Mouse (Mus musculus) heart, postnatal 0 days (tissue): ENCODE data around the gene Agap2. TPM values are rescaled to one million over a fixed set of nuclear protein-coding genes. Genes with fewer than 3 reads are reported as not detected.
A peak's percentile ranks its signal among the peaks of the same experiment; 100 is the strongest.

ENCODE experiments used
- ATAC-seq: fragments of 200-750 bp; cut with Nextera tagmentation; 2 replicates; pipeline ENCODE4 v1.8.0; 2017; ENCODE audit warnings: low read depth, moderate number of reproducible peaks, moderate library complexity; ENCODE audit not compliant: insufficient read depth
- DNase-seq: peaks from one replicate; pipeline ENCODE4 v3.0.0-alpha.2; 2016; ENCODE audit warnings: low spot score
- H3K27ac ChIP-seq: fragments of 300-500 bp; sonication (generic); 2 replicates; pipeline ENCODE4 v1.5.1; 2014; ENCODE audit warnings: low read depth, mild to moderate bottlenecking
- H3K27me3 ChIP-seq: fragments of 300-500 bp; sonication (generic); 2 replicates; pipeline ENCODE4 v1.6.1; 2014; ENCODE audit warnings: low read length, mixed read lengths; ENCODE audit not compliant: control insufficient read depth, insufficient read depth
- H3K36me3 ChIP-seq: fragments of 300-500 bp; sonication (generic); replicated peaks from 2 replicates; pipeline ENCODE4 v1.6.1; 2014; ENCODE audit warnings: low read length, mixed read lengths; ENCODE audit not compliant: control insufficient read depth, insufficient read depth
- H3K4me1 ChIP-seq: fragments of 300-500 bp; sonication (generic); 2 replicates; pipeline ENCODE4 v1.6.1; 2014; ENCODE audit warnings: antibody characterized with exemption; ENCODE audit not compliant: control insufficient read depth, insufficient read depth
- H3K4me2 ChIP-seq: fragments of 300-500 bp; sonication (generic); 2 replicates; pipeline ENCODE4 v1.6.1; 2014; ENCODE audit warnings: low read depth, mild to moderate bottlenecking, low read length, moderate library complexity
- H3K4me3 ChIP-seq: fragments of 300-500 bp; sonication (generic); 2 replicates; pipeline ENCODE4 v1.5.1; 2014; ENCODE audit warnings: low read depth, low read length
- H3K9ac ChIP-seq: fragments of 300-500 bp; sonication (generic); replicated peaks from 2 replicates; pipeline ENCODE4 v1.6.1; 2014; ENCODE audit warnings: low read depth, low read length, mixed read lengths
- H3K9me3 ChIP-seq: fragments of 300-500 bp; sonication (generic); replicated peaks from 2 replicates; pipeline ENCODE4 v1.6.1; 2016; ENCODE audit warnings: low read length; ENCODE audit not compliant: control insufficient read depth
- CTCF ChIP-seq: IDR thresholded peaks from 2 replicates; pipeline ENCODE4 v1.5.1; 2016; ENCODE audit warnings: antibody characterized with exemption, control low read depth, low read depth
- EP300 ChIP-seq: IDR thresholded peaks from 2 replicates; pipeline ENCODE4 v1.6.1; 2016; ENCODE audit warnings: antibody characterized with exemption, low read depth
- WGBS: fragments of 180-500 bp; shearing (Covaris S2); extraction: QIAGEN DNeasy Blood & Tissue Kit; methylation state at CpG from one replicate; pipeline ENCODE4 v1.1.7; 2014; 5-methylcytosine and 5-hydroxymethylcytosine counted together
- polyA plus RNA-seq: library from polyadenylated mRNA; unstranded; fragments of >200 nt; fragmentation: Nextera tagmentation; extraction: Ambion mirVana; gene quantifications from 2 replicates; pipeline ENCODE4 v1.2.1, GENCODE M21; 2015
- total RNA-seq: library from RNA; depleted of rRNA; stranded (reverse); fragments of >200 nt; gene quantifications from 2 replicates; pipeline ENCODE4 v1.2.3, GENCODE M21; 2014; ENCODE audit warnings: low replicate concordance

Agap2 gene
- total and polyA plus RNA-seq, 2 experiments from 2014 or later, result 0.15 to 1.7 TPM

DNA sequence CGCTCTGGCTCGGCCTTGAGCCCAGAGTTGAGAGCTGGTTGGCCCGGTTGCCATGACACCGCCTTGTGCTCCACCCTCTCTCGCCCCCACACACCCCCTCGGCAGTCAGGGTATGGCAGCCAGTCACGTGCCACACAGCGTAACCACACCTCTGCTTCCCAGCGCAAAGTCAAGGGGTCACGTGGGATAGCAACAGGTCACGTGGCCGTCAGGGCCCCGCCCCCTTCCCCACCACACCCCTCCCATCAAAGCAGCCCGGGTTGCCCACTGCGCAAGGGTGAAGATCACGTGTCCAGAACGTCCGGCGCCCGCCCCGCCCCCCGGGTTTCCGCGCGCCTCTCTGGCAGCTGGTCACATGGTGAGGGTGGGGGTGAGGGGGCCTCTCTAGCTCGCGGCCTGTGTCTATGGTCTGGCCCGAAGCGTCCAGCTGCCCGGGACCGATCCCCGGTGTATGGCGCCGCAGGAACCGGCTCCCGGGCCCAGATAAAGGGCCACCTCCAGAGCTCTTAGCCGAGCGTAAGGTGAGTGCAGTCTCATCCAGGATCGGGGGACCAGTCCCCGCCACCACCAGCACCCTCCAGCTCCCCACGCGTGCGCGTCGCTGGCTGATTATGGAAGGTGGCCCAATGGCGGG, 11.7 kb upstream of the Agap2 start, which contains the start of gene Cdk4:
TSS of gene Cdk4 (plus strand) at position 296 of the 634 bp plus-strand sequence.
- DNase-seq (peak; percentile 99), ATAC-seq (peak; percentile 94)
- Histone ChIP-seq H3K4me3 (peak within 1 kb of the TSS; percentile 81), H3K9ac (peak within 1 kb of the TSS; percentile 82), H3K27me3 (peaks cover 16% of the 10 kb centered on the region), H3K9me3 (no peaks in the 10 kb centered on the region), H3K27ac (peak within 1 kb of the TSS; percentile 89), H3K4me1 (peaks cover 7% of the 10 kb centered on the region), H3K36me3 (peaks cover 38% of the 10 kb centered on the region), H3K4me2 (peak within 1 kb of the TSS; percentile 88)
- WGBS, result 1% methylated on average over 40 of the region's 46 CpGs
- TF ChIP-seq CTCF (no peak), EP300 (peak; percentile 78; the same call in 1 of the 2 replicates)

- H3K4me3 ChIP-seq, result peak overlapping the region; percentile 81
- H3K27ac ChIP-seq, result peak overlapping the region; percentile 89
- peaks cover 10% of the 10 kb centered on the region for H3K27me3 ChIP-seq
- ATAC-seq (peak; percentile 1; the same call in 1 of the 2 replicates), DNase-seq (no peak)
- peak overlapping the region; percentile 82 for H3K9ac ChIP-seq
- H3K9me3 ChIP-seq, result no peaks in the 10 kb centered on the region
- TF ChIP-seq EP300, result peak; percentile 13; the same call in 1 of the 2 replicates
- no peak for TF ChIP-seq CTCF
- peaks cover 39% of the 10 kb centered on the region for H3K36me3 ChIP-seq
- peak overlapping the region; percentile 88 for H3K4me2 ChIP-seq
- WGBS, result 11% methylated on average over 37 of the region's 37 CpGs
- H3K4me1 ChIP-seq, result peaks cover 11% of the 10 kb centered on the region
These were observed 10.9 kb upstream of the Agap2 start for GRCm38 (mm10) chr10:127063913-127064870.

DNA sequence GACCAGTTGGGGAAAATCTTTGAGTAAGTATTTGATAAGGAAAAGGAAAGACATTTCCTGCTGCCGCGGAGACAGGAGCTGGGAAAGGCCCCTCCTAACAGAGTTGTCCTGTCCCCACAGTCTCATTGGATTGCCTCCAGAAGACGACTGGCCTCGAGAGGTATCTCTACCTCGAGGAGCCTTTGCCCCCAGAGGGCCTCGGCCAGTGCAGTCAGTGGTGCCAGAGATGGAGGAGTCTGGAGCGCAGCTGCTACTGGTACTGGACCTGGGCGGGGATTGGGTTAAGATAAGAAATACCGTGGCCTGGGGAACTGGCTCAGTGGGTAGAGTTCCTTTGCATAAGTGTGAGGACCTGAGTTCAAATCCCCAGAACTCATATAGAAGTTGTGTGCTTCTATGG, 9.1 kb upstream of the Agap2 start:
- Histone ChIP-seq H3K4me2 (no peak overlapping the region), H3K4me1 (peaks cover 19% of the 10 kb centered on the region), H3K9ac (no peak overlapping the region), H3K9me3 (no peaks in the 10 kb centered on the region), H3K27ac (no peak overlapping the region), H3K27me3 (no peaks in the 10 kb centered on the region; the same call in 1 of the 2 replicates), H3K4me3 (no peak overlapping the region), H3K36me3 (peaks cover 39% of the 10 kb centered on the region)
- WGBS, result 43% methylated on average over 9 of the region's 9 CpGs
- no peak for DNase-seq
- TF ChIP-seq EP300, result no peak
- no peak for ATAC-seq

DNA sequence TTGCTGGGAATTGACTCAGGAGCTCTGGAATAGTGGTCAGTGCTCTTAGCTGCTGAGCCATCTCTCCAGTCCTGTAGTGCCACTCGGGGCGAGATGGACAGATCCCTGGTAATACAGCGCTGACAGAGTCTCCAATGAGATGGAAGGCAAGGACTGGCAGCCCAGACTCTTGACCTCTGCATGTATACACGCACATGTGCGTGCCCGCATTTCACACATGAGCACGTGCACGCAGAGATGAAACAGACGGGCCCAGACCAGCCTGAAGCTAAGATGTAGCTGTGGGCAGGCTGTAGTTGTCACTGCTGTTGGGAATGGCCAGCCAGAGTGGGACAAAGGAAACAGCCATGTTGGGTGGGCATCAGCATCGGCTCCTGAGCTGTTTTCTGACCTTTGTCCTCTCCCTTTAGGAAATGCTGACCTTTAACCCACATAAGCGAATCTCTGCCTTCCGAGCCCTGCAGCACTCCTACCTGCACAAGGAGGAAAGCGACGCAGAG, 8.5 kb upstream of the Agap2 start:
- 90% methylated on average over 14 of the region's 14 CpGs for WGBS
- Histone ChIP-seq H3K4me3 (no peak overlapping the region), H3K9ac (no peak overlapping the region), H3K9me3 (no peaks in the 10 kb centered on the region), H3K36me3 (peaks cover 39% of the 10 kb centered on the region), H3K27me3 (no peaks in the 10 kb centered on the region), H3K4me1 (peaks cover 22% of the 10 kb centered on the region), H3K27ac (no peak overlapping the region), H3K4me2 (no peak overlapping the region)
- no peak for ATAC-seq
- no peak for DNase-seq
- TF ChIP-seq EP300 (no peak), CTCF (no peak)

GRCm38 (mm10) chr10:127068360-127069038, 6.6 kb upstream of the Agap2 start:
- H3K27ac ChIP-seq, result no peak overlapping the region
- peaks cover 22% of the 10 kb centered on the region for H3K4me1 ChIP-seq
- no peak overlapping the region for H3K4me3 ChIP-seq

More at GRCm38 (mm10) chr10:127068360-127069038, 6.6 kb upstream of the Agap2 start:
- no peak for ATAC-seq
- H3K9ac ChIP-seq, result no peak overlapping the region
- no peak for DNase-seq
- WGBS, result 76% methylated on average over 9 of the region's 9 CpGs
- no peaks in the 10 kb centered on the region for H3K27me3 ChIP-seq
- peak overlapping the region; percentile 80; the same call in 1 of the 2 replicates for H3K4me2 ChIP-seq
- peaks cover 39% of the 10 kb centered on the region for H3K36me3 ChIP-seq
- TF ChIP-seq EP300, result no peak
- no peak for TF ChIP-seq CTCF
- H3K9me3 ChIP-seq, result no peaks in the 10 kb centered on the region
